ENCODE assay signal across 8 mouse cellular contexts in the genomic region with DNA sequence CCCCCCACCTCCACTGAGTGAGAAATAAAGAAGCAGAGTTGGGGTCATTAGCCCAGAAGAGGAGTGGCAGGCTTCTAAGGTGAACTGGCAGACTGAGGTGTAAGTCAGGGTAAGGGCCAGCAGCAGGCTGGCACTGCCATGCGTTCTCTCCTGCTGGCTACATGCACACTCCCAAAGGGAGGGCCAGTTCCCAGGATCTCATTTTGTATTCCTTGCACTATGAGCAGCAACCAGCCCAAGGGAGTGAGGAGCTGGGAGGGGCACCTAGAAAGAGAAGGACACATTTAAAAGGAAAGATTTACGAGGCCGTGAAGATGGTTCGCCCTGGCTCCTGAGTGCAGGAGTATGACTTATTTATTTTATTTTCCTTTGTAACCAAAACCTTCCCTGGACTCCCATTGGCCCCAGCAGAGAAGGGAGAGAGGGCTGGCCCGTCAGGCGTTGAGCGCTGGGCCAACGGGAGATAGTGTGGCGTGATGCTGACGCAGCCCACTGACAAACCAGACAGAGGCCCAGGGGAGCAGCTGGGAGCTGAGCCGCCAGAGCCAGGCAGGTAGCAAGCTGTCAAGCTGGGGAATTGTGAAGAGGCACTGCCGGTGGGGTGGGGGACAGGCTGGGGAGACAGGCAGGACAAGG.
DNase-seq lines count a peak whose midpoint lies in the region; ATAC-seq lines count a peak whose summit lies in the region.

No protein-coding gene starts in this region.

- H3K9me3 ChIP-seq in neural tube, embryonic 12.5 days = no peaks in the 10 kb centered on the region

- no peak overlapping the region for H3K9ac ChIP-seq in neural tube, embryonic 12.5 days

- peak; percentile 25 to 26 for DNase-seq in cerebellum, adult 18-20 months
- DNase-seq in cerebellum, adult 9-10 months = no peak
- peak; percentile 21 to 40 for DNase-seq in left cerebral cortex, postnatal 36 days (ENCODE audit: low spot score in 2 of 2)
- DNase-seq in left cerebral cortex, postnatal 4 days = no peak
- peak; percentile 60 for DNase-seq in heart, postnatal 4 days
- no peak for DNase-seq in spleen, postnatal 36 days (ENCODE audit: low spot score in 2 of 2)
- no peak for DNase-seq in ovary, postnatal 36 days (ENCODE audit: low spot score)

- H3K4me2 ChIP-seq in neural tube, embryonic 12.5 days (replicated peaks) = peak overlapping the region; percentile 31

- peaks cover 9% of the 10 kb centered on the region for H3K4me1 ChIP-seq in neural tube, embryonic 12.5 days

- peak; percentile 72 for ATAC-seq in neural tube, embryonic 12.5 days (ENCODE audit: low FRiP score, low read depth)

- intact Hi-C loops in left cerebral cortex, postnatal 36 days (cut with DNase I) = no loop called here
- intact Hi-C loops in left cerebral cortex, postnatal 4 days (cut with DNase I) = no loop called here

- H3K4me3 ChIP-seq in neural tube, embryonic 12.5 days = no peak overlapping the region

- H3K27ac ChIP-seq in neural tube, embryonic 12.5 days = no peak overlapping the region

- no peaks in the 10 kb centered on the region for H3K36me3 ChIP-seq in neural tube, embryonic 12.5 days

- WGBS in neural tube, embryonic 12.5 days = 40% methylated on average over 12 of the region's 12 CpGs

- H3K27me3 ChIP-seq in neural tube, embryonic 12.5 days (replicated peaks) = no peaks in the 10 kb centered on the region

Comparison
In these comparisons a context has a peak if more than half of its experiments do, and no peak if none do; other contexts are left out.
1. DNase-seq: peak in cerebellum, adult 18-20 months (2 of 2), left cerebral cortex, postnatal 36 days (2 of 2) and heart, postnatal 4 days (single experiment); none in cerebellum, adult 9-10 months (single experiment), left cerebral cortex, postnatal 4 days (single experiment), spleen, postnatal 36 days (0 of 2) and ovary, postnatal 36 days (single experiment).